In the genomic region with DNA sequence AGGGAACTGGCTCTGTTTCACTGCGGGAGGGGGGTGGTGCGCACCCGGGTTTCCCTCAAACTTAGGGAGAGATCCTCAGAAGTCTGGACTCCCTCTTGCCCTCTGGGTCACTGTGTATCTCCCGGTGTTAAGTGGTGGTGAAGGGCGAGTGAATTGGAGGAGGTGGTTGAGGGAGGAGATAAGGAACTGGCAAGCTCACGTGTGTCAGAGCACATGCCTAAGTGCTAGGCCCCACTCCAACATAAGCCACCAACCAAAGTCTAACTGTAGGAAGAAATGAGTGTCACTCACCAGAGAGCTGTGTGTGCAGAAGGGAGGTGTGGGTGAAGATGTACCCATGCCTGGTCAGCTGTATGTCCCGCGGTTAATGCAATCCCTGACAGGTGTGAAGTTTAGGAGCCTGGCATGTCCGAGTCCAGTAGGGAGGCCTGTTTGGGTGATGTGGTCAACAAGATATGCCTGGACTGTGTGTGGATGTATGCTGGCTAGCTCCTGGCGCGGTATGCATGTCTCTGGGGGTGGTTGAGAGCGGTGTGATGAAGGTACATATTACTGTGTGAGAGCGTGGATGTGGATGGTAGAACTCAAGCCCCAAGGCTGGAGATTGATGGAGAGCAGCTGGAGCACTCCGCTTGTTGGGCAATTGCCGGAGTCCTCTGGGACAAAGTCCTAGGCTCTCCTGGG, we compare ENCODE assay signal across 8 mouse cellular contexts. TPM values are rescaled to one million over a fixed set of nuclear protein-coding genes. Genes with fewer than 3 reads are reported as not detected.
DNase-seq lines count a peak whose midpoint lies in the region; ATAC-seq lines count a peak whose summit lies in the region.

No protein-coding gene starts in this region.

- no peaks in the 10 kb centered on the region for H3K27me3 ChIP-seq in kidney, embryonic 15.5 days

- H3K9ac ChIP-seq in kidney, embryonic 15.5 days, result peak overlapping the region; percentile 77

- WGBS in kidney, embryonic 15.5 days, result 32% methylated on average over 15 of the region's 15 CpGs

- H3K4me1 ChIP-seq in kidney, embryonic 15.5 days, result peaks cover 39% of the 10 kb centered on the region

- H3K36me3 ChIP-seq in kidney, embryonic 15.5 days, result peaks cover 34% of the 10 kb centered on the region

- no peaks in the 10 kb centered on the region for H3K9me3 ChIP-seq in kidney, embryonic 15.5 days (replicated peaks)

- DNase-seq in CD4-positive, CD25-positive, alpha-beta regulatory T cell, adult 2 months (ENCODE audit: low read depth, low spot score), result peak; percentile 42
- DNase-seq in MEL-GATA-1-ER (ENCODE audit: extremely low read depth, low read depth), result peak; percentile 55
- peak; percentile 78 for DNase-seq in lung, postnatal 36 days
- DNase-seq in left cerebral cortex, adult 8-10 months (ENCODE audit: low spot score in 2 of 2), result no peak
- no peak for DNase-seq in gastrocnemius, postnatal 25 days
- no peak for DNase-seq in layer of hippocampus, adult 8-10 months (ENCODE audit: low spot score in 2 of 2)

- H3K4me3 ChIP-seq in kidney, embryonic 15.5 days (replicated peaks), result peak overlapping the region; percentile 85

- peak overlapping the region; percentile 89 for H3K4me2 ChIP-seq in kidney, embryonic 15.5 days

- ATAC-seq in granulocyte monocyte progenitor cell, adult 5-6 weeks (replicated peaks; ENCODE audit: poor library complexity, severe bottlenecking), result peak; percentile 23; the same call in 1 of the 2 replicates
- peak; percentile 16 for ATAC-seq in kidney, embryonic 15.5 days (replicated peaks; ENCODE audit: low FRiP score)

- H3K27ac ChIP-seq in kidney, embryonic 15.5 days, result peak overlapping the region; percentile 91

RNA-seq across cellular contexts. Expression of gene Elovl1, which starts 0.8 kb away (rescaled TPM):
- 116 and 119 TPM in 2 replicates for total RNA-seq in granulocyte monocyte progenitor cell, adult 5-6 weeks (2014; fragmentation: Nextera tagmentation)
- total RNA-seq in granulocyte monocyte progenitor cell, adult 5-6 weeks (2017), result 53.6 and 63.3 TPM in 2 replicates
- polyA plus RNA-seq in kidney, embryonic 15.5 days (2015; fragmentation: Nextera tagmentation; extraction: Ambion mirVana), result 93.5 and 104 TPM in 2 replicates
- 10 to 100 TPM; 16.2 to 26.7 (median 21.1) TPM for total RNA-seq in left cerebral cortex, adult 8-10 months (2022)
- total RNA-seq in gastrocnemius, postnatal 25 days (2021), result 10 to 100 TPM in 1 of 2 experiments, 1 to 10 TPM in 1; 8.0 to 10.3 TPM
- total RNA-seq in layer of hippocampus, adult 8-10 months (2022), result 10 to 100 TPM; 25.4 to 28.1 (median 27.1) TPM

RNA-seq across cellular contexts. Expression of gene Cdc20, which starts 8.5 kb away (rescaled TPM):
- total RNA-seq in granulocyte monocyte progenitor cell, adult 5-6 weeks (2014; fragmentation: Nextera tagmentation), result 26.7 and 35.6 TPM in 2 replicates
- total RNA-seq in granulocyte monocyte progenitor cell, adult 5-6 weeks (2017), result 77.2 and 88.2 TPM in 2 replicates
- 255 and 275 TPM in 2 replicates for polyA plus RNA-seq in kidney, embryonic 15.5 days (2015; fragmentation: Nextera tagmentation; extraction: Ambion mirVana)
- 1 to 10 TPM in 3 of 4 experiments, under 1 TPM in 1; 0.82 to 2.2 (median 1.1) TPM for total RNA-seq in left cerebral cortex, adult 8-10 months (2022)
- total RNA-seq in gastrocnemius, postnatal 25 days (2021), result 1 to 10 TPM in 1 of 2 experiments, under 1 TPM in 1; 0.91 to 1.1 TPM
- total RNA-seq in layer of hippocampus, adult 8-10 months (2022), result 1 to 10 TPM in 1 of 4 experiments, under 1 TPM in 3; 0.29 to 1.4 (median 0.57) TPM

RNA-seq across cellular contexts. Expression of gene Med8, which starts 19.5 kb away (rescaled TPM):
- total RNA-seq in granulocyte monocyte progenitor cell, adult 5-6 weeks (2014; fragmentation: Nextera tagmentation), result 75.7 and 79.4 TPM in 2 replicates
- total RNA-seq in granulocyte monocyte progenitor cell, adult 5-6 weeks (2017), result 94.8 and 103 TPM in 2 replicates
- polyA plus RNA-seq in kidney, embryonic 15.5 days (2015; fragmentation: Nextera tagmentation; extraction: Ambion mirVana), result 100 and 101 TPM in 2 replicates
- 10 to 100 TPM; 47.8 to 56.5 (median 56.1) TPM for total RNA-seq in left cerebral cortex, adult 8-10 months (2022)
- total RNA-seq in gastrocnemius, postnatal 25 days (2021), result 10 to 100 TPM; 38.4 to 39.7 TPM
- total RNA-seq in layer of hippocampus, adult 8-10 months (2022), result 10 to 100 TPM; 54.8 to 59.6 (median 56.1) TPM

RNA-seq across cellular contexts. Expression of gene Szt2, which starts 19.6 kb away (rescaled TPM):
- total RNA-seq in granulocyte monocyte progenitor cell, adult 5-6 weeks (2014; fragmentation: Nextera tagmentation), result 20.6 and 25.0 TPM in 2 replicates
- 3.7 and 4.0 TPM in 2 replicates for total RNA-seq in granulocyte monocyte progenitor cell, adult 5-6 weeks (2017)
- 7.0 and 8.5 TPM in 2 replicates for polyA plus RNA-seq in kidney, embryonic 15.5 days (2015; fragmentation: Nextera tagmentation; extraction: Ambion mirVana)
- 10 to 100 TPM; 32.2 to 40.1 (median 37.6) TPM for total RNA-seq in left cerebral cortex, adult 8-10 months (2022)
- total RNA-seq in gastrocnemius, postnatal 25 days (2021), result 1 to 10 TPM; 5.0 to 6.6 TPM
- 10 to 100 TPM; 34.8 to 56.1 (median 42.5) TPM for total RNA-seq in layer of hippocampus, adult 8-10 months (2022)

RNA-seq across cellular contexts. Expression of gene Mpl, which starts 28.6 kb away (rescaled TPM):
- 0.11 and 0.49 TPM in 2 replicates for total RNA-seq in granulocyte monocyte progenitor cell, adult 5-6 weeks (2014; fragmentation: Nextera tagmentation)
- not detected in 2 replicates for total RNA-seq in granulocyte monocyte progenitor cell, adult 5-6 weeks (2017)
- 0.32 and 0.40 TPM in 2 replicates for polyA plus RNA-seq in kidney, embryonic 15.5 days (2015; fragmentation: Nextera tagmentation; extraction: Ambion mirVana)
- total RNA-seq in left cerebral cortex, adult 8-10 months (2022), result under 1 TPM; 0.40 to 0.82 (median 0.59) TPM
- not detected for total RNA-seq in gastrocnemius, postnatal 25 days (2021)
- under 1 TPM in 1 of 4 experiments, not detected in 3; 0.21 TPM for total RNA-seq in layer of hippocampus, adult 8-10 months (2022)

Comparison
In these comparisons a context has a peak if more than half of its experiments do, and no peak if none do; other contexts are left out.
1. DNase-seq: peak in CD4-positive, CD25-positive, alpha-beta regulatory T cell, adult 2 months (single experiment), MEL-GATA-1-ER (single experiment) and lung, postnatal 36 days (single experiment); none in left cerebral cortex, adult 8-10 months (0 of 2), gastrocnemius, postnatal 25 days (single experiment) and layer of hippocampus, adult 8-10 months (0 of 2).
2. RNA of gene Cdc20, which starts 8.5 kb away (total RNA-seq): 26.7 to 88.2 TPM in granulocyte monocyte progenitor cell, adult 5-6 weeks; 0.91 to 1.1 TPM in gastrocnemius, postnatal 25 days, 0.82 to 2.2 TPM in left cerebral cortex, adult 8-10 months and 0.29 to 1.4 TPM in layer of hippocampus, adult 8-10 months; every median in the first group is over 4 times any median in the second.